Mouse (Mus musculus) limb, embryonic 11.5 days (tissue): Measurements from ENCODE around the gene Rsph6a. TPM values are rescaled to one million over a fixed set of nuclear protein-coding genes. Genes with fewer than 3 reads are reported as not detected.

ENCODE experiments used
- ATAC-seq: fragments of 200-750 bp; cut with Nextera tagmentation; 2 replicates; pipeline ENCODE4 v1.8.0; 2017; ENCODE audit warnings: low read depth; ENCODE audit not compliant: insufficient number of reproducible peaks, low FRiP score, low TSS enrichment
- DNase-seq: peaks from one replicate; pipeline ENCODE4 v3.0.0-alpha.2; 2015; ENCODE audit warnings: low spot score
- H3K27ac ChIP-seq: fragments of 300-500 bp; sonication (generic); replicated peaks from 2 replicates; pipeline ENCODE4 v1.5.1; 2014; ENCODE audit warnings: low read depth, mild to moderate bottlenecking, low read length
- H3K27me3 ChIP-seq: fragments of 300-500 bp; sonication (generic); 2 replicates; pipeline ENCODE4 v1.6.1; 2014; ENCODE audit warnings: mild to moderate bottlenecking, low read length, mixed read lengths; ENCODE audit not compliant: control insufficient read depth, insufficient read depth
- H3K36me3 ChIP-seq: fragments of 300-500 bp; sonication (generic); 2 replicates; pipeline ENCODE4 v1.6.1; 2014; ENCODE audit warnings: mild to moderate bottlenecking, low read length, moderate library complexity, mixed read lengths; ENCODE audit not compliant: control insufficient read depth, insufficient read depth
- H3K4me1 ChIP-seq: fragments of 300-500 bp; sonication (generic); 2 replicates; pipeline ENCODE4 v1.6.1; 2014; ENCODE audit warnings: low read length, mixed read lengths; ENCODE audit not compliant: control insufficient read depth, insufficient read depth
- H3K4me2 ChIP-seq: fragments of 300-500 bp; sonication (generic); 2 replicates; pipeline ENCODE4 v1.6.1; 2014; ENCODE audit warnings: low read depth, mild to moderate bottlenecking, moderate library complexity; ENCODE audit not compliant: severe bottlenecking
- H3K4me3 ChIP-seq: fragments of 300-500 bp; sonication (generic); 2 replicates; pipeline ENCODE4 v1.5.1; 2014; ENCODE audit warnings: low read depth, low read length
- H3K9ac ChIP-seq: fragments of 300-500 bp; sonication (generic); 2 replicates; pipeline ENCODE4 v1.6.1; 2014; ENCODE audit warnings: mild to moderate bottlenecking, low read length
- H3K9me3 ChIP-seq: fragments of 300-500 bp; sonication (generic); 2 replicates; pipeline ENCODE4 v1.6.1; 2016; ENCODE audit warnings: low read length; ENCODE audit not compliant: control insufficient read depth
- WGBS: fragments of 180-500 bp; shearing (Covaris S2); extraction: QIAGEN DNeasy Blood & Tissue Kit; methylation state at CpG from one replicate; pipeline ENCODE4 v1.1.7; 2014; 5-methylcytosine and 5-hydroxymethylcytosine counted together
- polyA plus RNA-seq: library from polyadenylated mRNA; unstranded; fragments of >200 nt; fragmentation: Nextera tagmentation; extraction: Ambion mirVana; gene quantifications from 2 replicates; pipeline ENCODE4 v1.2.1, GENCODE M21; 2014

Rsph6a gene
- polyA plus RNA-seq, 1 experiment from 2014 or later = not detected

GRCm38 (mm10) chr7:19028067-19028466 lies 26.4 kb upstream of the Rsph6a start:
- ATAC-seq = no peak
- H3K9me3 ChIP-seq = no peaks in the 10 kb centered on the region
- H3K4me3 ChIP-seq = no peak overlapping the region
- peaks cover 7% of the 10 kb centered on the region for H3K27me3 ChIP-seq
- peaks cover 22% of the 10 kb centered on the region for H3K36me3 ChIP-seq
- no peak overlapping the region for H3K4me2 ChIP-seq
- H3K4me1 ChIP-seq = peaks cover 6% of the 10 kb centered on the region; the same call in 1 of the 2 replicates
- DNase-seq = no peak
- H3K27ac ChIP-seq = no peak overlapping the region
- no peak overlapping the region for H3K9ac ChIP-seq

- H3K27me3 ChIP-seq = no peaks in the 10 kb centered on the region
- no peak overlapping the region for H3K4me2 ChIP-seq
- DNase-seq (peak; percentile 81), ATAC-seq (peak; percentile 28; the same call in 1 of the 2 replicates)
- H3K27ac ChIP-seq = no peak overlapping the region
- no peak overlapping the region for H3K4me3 ChIP-seq
- H3K9ac ChIP-seq = no peak overlapping the region
- peaks cover 6% of the 10 kb centered on the region; the same call in 1 of the 2 replicates for H3K4me1 ChIP-seq
- peaks cover 24% of the 10 kb centered on the region for H3K36me3 ChIP-seq
- 66% methylated on average over 6 of the region's 6 CpGs for WGBS
- no peaks in the 10 kb centered on the region for H3K9me3 ChIP-seq
Observed at GRCm38 (mm10) chr7:19029084-19029653, 25.3 kb upstream of the Rsph6a start.

GRCm38 (mm10) chr7:19031641-19032040 lies 22.8 kb upstream of the Rsph6a start:
- H3K9ac ChIP-seq = no peak overlapping the region
- H3K27me3 ChIP-seq = no peaks in the 10 kb centered on the region
- H3K9me3 ChIP-seq = no peaks in the 10 kb centered on the region
- no peak overlapping the region for H3K27ac ChIP-seq
- H3K4me3 ChIP-seq = no peak overlapping the region
- H3K4me1 ChIP-seq = no peaks in the 10 kb centered on the region
- no peak for ATAC-seq
- WGBS = 87% methylated on average over 4 of the region's 4 CpGs
- no peak for DNase-seq
- H3K36me3 ChIP-seq = peaks cover 34% of the 10 kb centered on the region
- H3K4me2 ChIP-seq = no peak overlapping the region

- ATAC-seq (no peak), DNase-seq (no peak)
- Histone ChIP-seq H3K4me1 (no peaks in the 10 kb centered on the region), H3K9ac (no peak overlapping the region), H3K36me3 (peaks cover 56% of the 10 kb centered on the region), H3K4me3 (no peak overlapping the region), H3K27me3 (no peaks in the 10 kb centered on the region), H3K9me3 (no peaks in the 10 kb centered on the region), H3K27ac (no peak overlapping the region), H3K4me2 (no peak overlapping the region)
- WGBS = 95% methylated on average over 6 of the region's 6 CpGs
Observed at GRCm38 (mm10) chr7:19044616-19045015, 9.9 kb upstream of the Rsph6a start.

- Histone ChIP-seq H3K27me3 (no peaks in the 10 kb centered on the region), H3K4me1 (no peaks in the 10 kb centered on the region), H3K27ac (no peak overlapping the region), H3K9ac (no peak overlapping the region), H3K36me3 (peaks cover 43% of the 10 kb centered on the region), H3K4me3 (no peak overlapping the region), H3K9me3 (no peaks in the 10 kb centered on the region), H3K4me2 (no peak overlapping the region)
- DNase-seq = no peak
- WGBS = 91% methylated on average over 11 of the region's 11 CpGs
- no peak for ATAC-seq
Observed at GRCm38 (mm10) chr7:19046286-19047069, 8.0 kb upstream of the Rsph6a start.

GRCm38 (mm10) chr7:19048006-19048527 lies 6.4 kb upstream of the Rsph6a start:
- H3K4me1 ChIP-seq = no peaks in the 10 kb centered on the region
- H3K9ac ChIP-seq = no peak overlapping the region
- no peaks in the 10 kb centered on the region for H3K27me3 ChIP-seq
- peaks cover 44% of the 10 kb centered on the region for H3K36me3 ChIP-seq
- H3K4me2 ChIP-seq = no peak overlapping the region
- WGBS = 85% methylated on average over 14 of the region's 14 CpGs
- ATAC-seq (no peak), DNase-seq (no peak)
- no peaks in the 10 kb centered on the region for H3K9me3 ChIP-seq
- no peak overlapping the region for H3K4me3 ChIP-seq
- H3K27ac ChIP-seq = no peak overlapping the region

- Histone ChIP-seq H3K9ac (no peak overlapping the region), H3K36me3 (peaks cover 40% of the 10 kb centered on the region), H3K4me1 (no peaks in the 10 kb centered on the region), H3K27me3 (no peaks in the 10 kb centered on the region), H3K4me3 (no peak overlapping the region), H3K9me3 (no peaks in the 10 kb centered on the region), H3K4me2 (no peak overlapping the region), H3K27ac (no peak overlapping the region)
- ATAC-seq (no peak), DNase-seq (no peak)
- 94% methylated on average over 5 of the region's 5 CpGs for WGBS
Observed at GRCm38 (mm10) chr7:19049252-19049651, 5.2 kb upstream of the Rsph6a start.

- Histone ChIP-seq H3K4me1 (no peaks in the 10 kb centered on the region), H3K27me3 (no peaks in the 10 kb centered on the region), H3K4me3 (no peak overlapping the region), H3K27ac (no peak overlapping the region), H3K9me3 (no peaks in the 10 kb centered on the region), H3K4me2 (no peak overlapping the region), H3K9ac (no peak overlapping the region), H3K36me3 (peaks cover 36% of the 10 kb centered on the region)
- DNase-seq = no peak
- WGBS = 92% methylated on average over 8 of the region's 8 CpGs
- ATAC-seq = no peak
Observed at GRCm38 (mm10) chr7:19050172-19050571, 4.3 kb upstream of the Rsph6a start.
